Mouse (Mus musculus) stomach, postnatal 0 days (tissue): ENCODE data around the gene Oit1.

ENCODE experiments used
- CTCF ChIP-seq: IDR thresholded peaks from 2 replicates; pipeline ENCODE4 v1.5.1; 2016; ENCODE audit warnings: antibody characterized with exemption, low read depth, mild to moderate bottlenecking, moderate library complexity
- EP300 ChIP-seq: optimal IDR thresholded peaks from 2 replicates; pipeline ENCODE3; 2016; ENCODE audit warnings: antibody characterized with exemption

- no peak for TF ChIP-seq CTCF
- no peak for TF ChIP-seq EP300
These were observed 10.6 kb downstream of the Oit1 start for GRCm38 (mm10) chr14:8367727-8368520.
